Mouse (Mus musculus) layer of hippocampus, adult 11-12 months (tissue): Measurements from ENCODE around the gene Krt31.

Experiments
- DNase-seq: peaks from one replicate; pipeline ENCODE4 v3.0.0; 2022; ENCODE audit warnings: low spot score

Krt31 gene

GRCm38 (mm10) chr11:100050451-100050850, at the start of gene Krt31:
Krt31 (minus strand) TSS chr11:100050551.
- no peak for DNase-seq

- no peak for DNase-seq
These were observed 47.5 kb upstream of the Krt31 start for GRCm38 (mm10) chr11:100097819-100098218.

- DNase-seq = no peak
These were observed 45.8 kb upstream of the Krt31 start, which contains the start of gene Krt35 for GRCm38 (mm10) chr11:100096141-100096540. Krt35 (minus strand) TSS chr11:100096241.

GRCm38 (mm10) chr11:100088378-100089025, 38.2 kb upstream of the Krt31 start:
- no peak for DNase-seq

- DNase-seq = no peak
These were observed 37.5 kb upstream of the Krt31 start, which contains the start of gene Krt32 for GRCm38 (mm10) chr11:100087861-100088260. Krt32 (minus strand) TSS chr11:100088226.

GRCm38 (mm10) chr11:100073873-100074272, 23.5 kb upstream of the Krt31 start:
- no peak for DNase-seq

GRCm38 (mm10) chr11:100067293-100068036, 17.1 kb upstream of the Krt31 start:
- no peak for DNase-seq

GRCm38 (mm10) chr11:100066236-100067010, 16.1 kb upstream of the Krt31 start:
- DNase-seq = no peak

- DNase-seq = no peak
These were observed 8.5 kb upstream of the Krt31 start for GRCm38 (mm10) chr11:100058875-100059274.

GRCm38 (mm10) chr11:100055686-100056655, 5.6 kb upstream of the Krt31 start:
- DNase-seq = no peak

- DNase-seq = no peak
These were observed 3.2 kb downstream of the Krt31 start for GRCm38 (mm10) chr11:100047193-100047592.

GRCm38 (mm10) chr11:100046303-100046866, 4.0 kb downstream of the Krt31 start:
- DNase-seq = no peak

GRCm38 (mm10) chr11:100041454-100041853, 8.9 kb downstream of the Krt31 start, which contains the start of gene Krt34:
Krt34 (minus strand) TSS chr11:100041554.
- DNase-seq = no peak

GRCm38 (mm10) chr11:100029768-100030167, 20.6 kb downstream of the Krt31 start, which contains the start of gene Krt33b:
Krt33b (minus strand) TSS chr11:100029868.
- no peak for DNase-seq

GRCm38 (mm10) chr11:100021438-100021837, 28.9 kb downstream of the Krt31 start:
- no peak for DNase-seq

- DNase-seq = no peak
These were observed 30.9 kb downstream of the Krt31 start for GRCm38 (mm10) chr11:100019466-100019865.

GRCm38 (mm10) chr11:100016112-100016511, 34.2 kb downstream of the Krt31 start, which contains the start of gene Krt33a:
Krt33a (minus strand) TSS chr11:100016212.
- DNase-seq = no peak

- no peak for DNase-seq
These were observed 36.6 kb downstream of the Krt31 start for GRCm38 (mm10) chr11:100013691-100014171.

- no peak for DNase-seq
These were observed 39.7 kb downstream of the Krt31 start for GRCm38 (mm10) chr11:100010682-100011081.

- DNase-seq = no peak
These were observed 42.0 kb downstream of the Krt31 start for GRCm38 (mm10) chr11:100008336-100008735.

- DNase-seq = no peak
These were observed 43.7 kb downstream of the Krt31 start for GRCm38 (mm10) chr11:100006624-100007023.
